Mouse (Mus musculus): ENCODE measurements around the gene Ccdc102a.

DNA sequence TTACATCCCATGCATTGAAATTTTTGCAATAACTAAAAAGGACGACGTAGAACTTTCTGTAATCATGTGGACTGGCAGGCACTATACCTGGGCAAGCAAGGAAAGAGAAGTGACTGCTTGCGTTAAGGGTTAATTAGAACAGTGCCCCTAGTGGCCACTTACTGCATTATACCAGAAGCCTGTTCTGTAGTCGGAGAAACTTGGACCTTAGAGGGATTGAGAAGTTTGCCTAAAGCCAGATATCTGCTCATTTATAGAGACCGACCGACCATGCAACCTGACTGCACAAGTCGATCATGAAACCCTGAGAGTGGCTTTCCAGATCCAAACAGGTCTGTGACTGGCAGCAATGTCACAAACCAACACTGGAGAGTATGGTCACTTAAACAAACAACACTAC, 48.7 kb upstream of the Ccdc102a start:
- TF ChIP-seq CTCF (conservative IDR thresholded peaks at IDR 0.05; ENCODE audit: low read length) = peak; percentile 62
- TF ChIP-seq POU5F1 (IDR thresholded peaks at IDR 0.05; ENCODE audit: borderline replicate concordance, low read length) = no peak
